ENCODE assay signal across 7 mouse cellular contexts in the genomic region with DNA sequence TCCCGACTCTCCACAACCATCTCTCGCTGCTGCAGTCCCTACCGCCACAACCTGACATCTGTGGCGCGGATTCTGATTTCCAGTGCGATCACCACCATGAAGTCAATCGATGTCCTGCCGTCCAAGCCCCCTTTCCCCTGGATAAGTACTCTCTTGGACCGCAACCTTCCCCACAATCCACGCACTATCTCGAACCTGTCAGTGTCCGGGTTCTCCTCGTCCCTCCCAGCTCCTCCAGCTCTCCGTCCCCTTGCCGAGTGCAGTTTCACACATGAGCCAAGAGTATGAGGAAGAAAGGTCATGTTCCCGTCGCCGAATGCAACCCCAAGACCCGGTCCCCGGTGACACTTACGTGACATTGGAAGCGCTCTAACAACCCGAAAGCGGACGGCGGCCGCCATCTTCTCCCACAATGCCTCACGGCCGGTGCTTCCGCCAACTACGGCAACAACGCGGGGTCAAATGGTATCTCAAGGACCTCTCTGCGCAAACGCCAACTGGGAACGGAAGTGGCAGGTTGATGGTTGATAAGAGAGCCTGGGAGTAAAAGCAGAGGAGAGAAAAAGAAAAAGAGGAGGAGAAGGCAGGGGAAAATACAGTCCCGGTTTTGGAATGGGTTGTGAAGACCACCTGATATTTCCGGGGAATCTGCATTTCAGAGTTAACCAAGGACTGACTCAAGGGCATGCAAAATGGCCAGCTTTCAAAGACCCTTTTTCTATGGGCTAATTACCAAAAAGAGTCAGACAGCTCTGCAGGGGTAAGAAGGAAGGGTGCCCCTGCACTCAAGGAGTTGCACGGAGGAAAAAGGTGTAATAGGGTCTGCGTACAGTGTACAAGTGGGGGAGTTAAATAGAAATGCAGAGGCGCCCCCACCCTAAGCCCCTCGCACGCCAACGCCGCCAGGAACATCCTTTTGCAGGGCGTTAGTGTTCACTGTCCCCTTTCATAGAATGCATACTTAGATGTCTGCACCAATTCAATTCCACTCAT. TPM values are rescaled to one million over a fixed set of nuclear protein-coding genes. Genes with fewer than 3 reads are reported as not detected.
A peak's percentile ranks its signal among the peaks of the same experiment; 100 is the strongest.
DNase-seq lines count a peak whose midpoint lies in the region; ATAC-seq lines count a peak whose summit lies in the region.

A gene (minus strand): TSS at position 425 of the 993 bp plus-strand sequence.

- H3K27ac ChIP-seq in embryonic facial prominence, embryonic 11.5 days (replicated peaks; ENCODE audit: low read depth, low read length): no peak within 1 kb of the TSS
- peak within 1 kb of the TSS; percentile 86 for H3K27ac ChIP-seq in limb, embryonic 10.5 days
- peak within 1 kb of the TSS; percentile 79 for H3K27ac ChIP-seq in midbrain, embryonic 13.5 days

- 6% methylated on average over 46 of the region's 46 CpGs for WGBS in embryonic facial prominence, embryonic 11.5 days
- 7% methylated on average over 46 of the region's 46 CpGs for WGBS in limb, embryonic 10.5 days
- WGBS in midbrain, embryonic 13.5 days: 6% methylated on average over 46 of the region's 46 CpGs

- DNase-seq in adrenal gland, postnatal 14 days: peak; percentile 97
- DNase-seq in embryonic facial prominence, embryonic 11.5 days (ENCODE audit: low spot score): peak; percentile 95
- peak; percentile 92 for DNase-seq in kidney, adult 11 months
- DNase-seq in limb, embryonic 10.5 days (ENCODE audit: low spot score): peak; percentile 97
- DNase-seq in spleen, adult 12 weeks (ENCODE audit: low spot score): peak; percentile 83

- H3K4me1 ChIP-seq in embryonic facial prominence, embryonic 11.5 days (ENCODE audit: control insufficient read depth, insufficient read depth, low read length): peaks cover 4% of the 10 kb centered on the region; the same call in 1 of the 2 replicates
- H3K4me1 ChIP-seq in limb, embryonic 10.5 days: peaks cover 14% of the 10 kb centered on the region
- H3K4me1 ChIP-seq in midbrain, embryonic 13.5 days (replicated peaks): peaks cover 21% of the 10 kb centered on the region

- H3K9me3 ChIP-seq in embryonic facial prominence, embryonic 11.5 days (replicated peaks; ENCODE audit: control insufficient read depth, low read length): no peaks in the 10 kb centered on the region
- no peaks in the 10 kb centered on the region for H3K9me3 ChIP-seq in limb, embryonic 10.5 days (replicated peaks)
- H3K9me3 ChIP-seq in midbrain, embryonic 13.5 days: no peaks in the 10 kb centered on the region

- no peaks in the 10 kb centered on the region for H3K27me3 ChIP-seq in embryonic facial prominence, embryonic 11.5 days (ENCODE audit: control insufficient read depth, insufficient read depth, low read length)
- no peaks in the 10 kb centered on the region for H3K27me3 ChIP-seq in limb, embryonic 10.5 days (ENCODE audit: low read depth, poor library complexity, severe bottlenecking)
- peaks cover 5% of the 10 kb centered on the region; the same call in 1 of the 2 replicates for H3K27me3 ChIP-seq in midbrain, embryonic 13.5 days

- H3K9ac ChIP-seq in embryonic facial prominence, embryonic 11.5 days (replicated peaks; ENCODE audit: low read length): peak within 1 kb of the TSS; percentile 86
- peak within 1 kb of the TSS; percentile 88 for H3K9ac ChIP-seq in midbrain, embryonic 13.5 days (replicated peaks)

- H3K36me3 ChIP-seq in embryonic facial prominence, embryonic 11.5 days (replicated peaks; ENCODE audit: control insufficient read depth, insufficient read depth, low read depth, low read length): no peaks in the 10 kb centered on the region
- peaks cover 8% of the 10 kb centered on the region for H3K36me3 ChIP-seq in limb, embryonic 10.5 days
- peaks cover 5% of the 10 kb centered on the region for H3K36me3 ChIP-seq in midbrain, embryonic 13.5 days

- peak; percentile 72 for ATAC-seq in embryonic facial prominence, embryonic 11.5 days (replicated peaks; ENCODE audit: insufficient number of reproducible peaks, low FRiP score, low TSS enrichment, low read depth)
- ATAC-seq in granulocyte monocyte progenitor cell, adult 5-6 weeks (replicated peaks; ENCODE audit: poor library complexity, severe bottlenecking): peak; percentile 98
- ATAC-seq in midbrain, embryonic 13.5 days: peak; percentile 90

- H3K4me2 ChIP-seq in embryonic facial prominence, embryonic 11.5 days (ENCODE audit: low read depth, low read length): peak within 1 kb of the TSS; percentile 68
- peak within 1 kb of the TSS; percentile 93 for H3K4me2 ChIP-seq in midbrain, embryonic 13.5 days (replicated peaks)

- H3K4me3 ChIP-seq in embryonic facial prominence, embryonic 11.5 days (ENCODE audit: low read depth, low read length): peak within 1 kb of the TSS; percentile 88
- peak within 1 kb of the TSS; percentile 86 for H3K4me3 ChIP-seq in limb, embryonic 10.5 days
- peak within 1 kb of the TSS; percentile 95 for H3K4me3 ChIP-seq in midbrain, embryonic 13.5 days (replicated peaks)

RNA-seq across cellular contexts. Expression of the gene that starts here (rescaled TPM):
- 336 and 351 TPM in 2 replicates for total RNA-seq in adrenal gland, postnatal 14 days (2021)
- 208 and 220 TPM in 2 replicates for polyA plus RNA-seq in embryonic facial prominence, embryonic 11.5 days (2014; fragmentation: Nextera tagmentation; extraction: Ambion mirVana)
- 76.0 and 87.8 TPM in 2 replicates for total RNA-seq in granulocyte monocyte progenitor cell, adult 5-6 weeks (2014; fragmentation: Nextera tagmentation)
- 153 and 186 TPM in 2 replicates for total RNA-seq in granulocyte monocyte progenitor cell, adult 5-6 weeks (2017)
- polyA plus RNA-seq in limb, embryonic 10.5 days (2016; fragmentation: Nextera tagmentation; extraction: Ambion mirVana): 195 and 206 TPM in 2 replicates
- 173 and 183 TPM in 2 replicates for polyA plus RNA-seq in midbrain, embryonic 13.5 days (2015; fragmentation: Nextera tagmentation; extraction: Ambion mirVana)
